ENCODE assay signal across 16 mouse cellular contexts in the genomic region with DNA sequence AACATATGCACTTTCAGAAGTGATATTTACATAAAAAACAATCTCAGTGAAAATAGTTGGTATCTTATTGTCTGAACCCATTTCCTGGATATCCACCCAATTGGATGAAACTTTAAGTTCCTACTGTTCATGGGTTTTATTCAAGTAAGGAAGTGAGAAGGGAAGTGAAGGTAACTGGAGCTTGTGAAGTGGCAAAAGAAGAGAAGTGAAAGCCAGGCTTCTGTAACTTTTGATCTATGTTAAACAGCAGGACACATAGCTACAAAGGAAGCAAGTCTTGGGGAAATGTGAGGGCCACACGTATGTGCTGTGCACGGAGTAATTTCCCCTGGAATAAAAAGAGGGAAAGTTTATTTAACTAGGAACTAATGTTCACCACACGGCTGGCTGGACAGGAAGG.
"Had no signal": no experiment of that assay in that cellular context is flagged by ENCODE, and none has a peak within 500 bp of the region (broad histone marks: within the 10 kb centered on the region; RNA-seq: fewer than 3 reads in every experiment).

No protein-coding gene starts in this region.

- DNase-seq: lung, adult 18-20 months; lung, embryonic 14.5 days; lung, postnatal 10 days; lung, postnatal 4 days; midbrain, embryonic 14.5 days; right cerebral cortex, postnatal 14 days; thymus, adult 18-20 months; thymus, postnatal 14 days; thymus, postnatal 36 days had no signal

- H3K4me2 ChIP-seq: lung, embryonic 14.5 days; midbrain, embryonic 12.5 days; neural tube, embryonic 13.5 days; neural tube, embryonic 15.5 days had no signal

- H3K9me3 ChIP-seq: midbrain, embryonic 10.5 days; midbrain, embryonic 12.5 days; neural tube, embryonic 13.5 days; neural tube, embryonic 15.5 days had no signal

- H3K9ac ChIP-seq: liver, embryonic 14.5 days; lung, embryonic 14.5 days; midbrain, embryonic 12.5 days; neural tube, embryonic 13.5 days; neural tube, embryonic 15.5 days had no signal

- H3K4me3 ChIP-seq: midbrain, embryonic 10.5 days; midbrain, embryonic 12.5 days; myocyte; neural tube, embryonic 13.5 days; neural tube, embryonic 15.5 days had no signal

- ATAC-seq: midbrain, embryonic 16.5 days had no signal

- H3K36me3 ChIP-seq: midbrain, embryonic 10.5 days; midbrain, embryonic 12.5 days; neural tube, embryonic 13.5 days; neural tube, embryonic 15.5 days had no signal

- H3K27ac ChIP-seq: liver, embryonic 14.5 days; midbrain, embryonic 10.5 days; midbrain, embryonic 12.5 days; neural tube, embryonic 13.5 days; neural tube, embryonic 15.5 days had no signal

- H3K4me1 ChIP-seq: midbrain, embryonic 10.5 days; midbrain, embryonic 12.5 days; neural tube, embryonic 13.5 days; neural tube, embryonic 15.5 days had no signal

- H3K27me3 ChIP-seq: midbrain, embryonic 12.5 days; neural tube, embryonic 13.5 days; neural tube, embryonic 15.5 days had no signal
